Mouse (Mus musculus) frontal cortex, adult (tissue): ENCODE data around the gene Kcnmb3.

ENCODE experiments used
- ATAC-seq: cut with Nextera tagmentation; 2 replicates; pipeline ENCODE4 v1.9.2; 2017; ENCODE audit warnings: mild to moderate bottlenecking, moderate library complexity, mixed read lengths; ENCODE audit not compliant: low TSS enrichment

Kcnmb3 gene

GRCm38 (mm10) chr3:32495088-32495770 lies 3.2 kb upstream of the Kcnmb3 start:
- ATAC-seq = no peak

GRCm38 (mm10) chr3:32494387-32495087 lies 2.5 kb upstream of the Kcnmb3 start:
- no peak for ATAC-seq

- ATAC-seq = no peak
Measured at GRCm38 (mm10) chr3:32490928-32491315, 1.1 kb downstream of the Kcnmb3 start.

GRCm38 (mm10) chr3:32490076-32490927 lies 1.7 kb downstream of the Kcnmb3 start:
- no peak for ATAC-seq

GRCm38 (mm10) chr3:32488172-32488571 lies 3.9 kb downstream of the Kcnmb3 start:
- no peak for ATAC-seq

- ATAC-seq = no peak
Measured at GRCm38 (mm10) chr3:32486543-32486942, 5.5 kb downstream of the Kcnmb3 start.

GRCm38 (mm10) chr3:32483035-32483434 lies 9.0 kb downstream of the Kcnmb3 start:
- no peak for ATAC-seq

GRCm38 (mm10) chr3:32479961-32480360 lies 12.1 kb downstream of the Kcnmb3 start:
- ATAC-seq = no peak

- ATAC-seq = no peak
Measured at GRCm38 (mm10) chr3:32473184-32473583, 18.8 kb downstream of the Kcnmb3 start.

GRCm38 (mm10) chr3:32472191-32472900 lies 19.7 kb downstream of the Kcnmb3 start:
- no peak for ATAC-seq

GRCm38 (mm10) chr3:32471098-32471497 lies 20.9 kb downstream of the Kcnmb3 start:
- ATAC-seq = peak; percentile 98

- ATAC-seq = no peak
Measured at GRCm38 (mm10) chr3:32470449-32470848, 21.6 kb downstream of the Kcnmb3 start.

GRCm38 (mm10) chr3:32468411-32468810 lies 23.6 kb downstream of the Kcnmb3 start:
- no peak for ATAC-seq

- no peak for ATAC-seq
Measured at GRCm38 (mm10) chr3:32467321-32467720, 24.7 kb downstream of the Kcnmb3 start.

- no peak for ATAC-seq
Measured at GRCm38 (mm10) chr3:32459777-32460176, 32.3 kb downstream of the Kcnmb3 start.

GRCm38 (mm10) chr3:32454329-32455021 lies 37.6 kb downstream of the Kcnmb3 start:
- no peak for ATAC-seq

GRCm38 (mm10) chr3:32441710-32442109 lies 50.3 kb downstream of the Kcnmb3 start:
- no peak for ATAC-seq

- ATAC-seq = no peak
Measured at GRCm38 (mm10) chr3:32438716-32439115, 53.3 kb downstream of the Kcnmb3 start.

- ATAC-seq = no peak
Measured at GRCm38 (mm10) chr3:32437820-32438219, 54.2 kb downstream of the Kcnmb3 start.

GRCm38 (mm10) chr3:32437297-32437696 lies 54.7 kb downstream of the Kcnmb3 start:
- ATAC-seq = no peak

- no peak for ATAC-seq
Measured at GRCm38 (mm10) chr3:32436101-32436500, 55.9 kb downstream of the Kcnmb3 start.
